Mouse (Mus musculus) brain, embryonic 18.5 days (tissue): ENCODE results near the gene Ddr2.
"Not testable (repeated sequence)": the region's sequence is repeated elsewhere in the genome, so short reads cannot be mapped to it uniquely, and the experiment has no call there.

ENCODE experiments used
- DNase-seq: peaks from one replicate; pipeline ENCODE4 v3.0.0-alpha.2; 2012; ENCODE audit warnings: low read depth, low spot score

Ddr2 gene

GRCm38 (mm10) chr1:170102814-170103213 lies 7.7 kb downstream of the Ddr2 start:
- DNase-seq: not testable (repeated sequence)

DNA sequence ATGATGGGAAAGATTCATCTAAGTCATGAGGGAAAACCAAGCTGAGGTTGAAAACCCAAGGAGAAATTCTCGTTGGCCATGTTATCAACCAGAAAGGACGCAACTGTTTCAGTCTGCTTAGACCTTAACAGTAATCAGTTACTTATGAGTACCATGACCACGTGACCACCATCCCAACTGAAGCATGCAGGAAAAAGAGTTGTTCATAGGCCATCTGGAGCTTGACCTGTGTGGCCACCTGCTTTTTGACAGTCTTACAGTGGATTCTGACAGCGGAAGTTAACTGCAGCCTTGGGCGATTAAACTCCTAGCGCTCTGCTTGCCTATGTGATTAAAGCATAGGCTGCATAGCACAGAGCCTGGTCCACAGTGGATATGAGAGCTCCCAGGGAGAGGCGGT lies 23.9 kb downstream of the Ddr2 start:
- DNase-seq: no peak

DNA sequence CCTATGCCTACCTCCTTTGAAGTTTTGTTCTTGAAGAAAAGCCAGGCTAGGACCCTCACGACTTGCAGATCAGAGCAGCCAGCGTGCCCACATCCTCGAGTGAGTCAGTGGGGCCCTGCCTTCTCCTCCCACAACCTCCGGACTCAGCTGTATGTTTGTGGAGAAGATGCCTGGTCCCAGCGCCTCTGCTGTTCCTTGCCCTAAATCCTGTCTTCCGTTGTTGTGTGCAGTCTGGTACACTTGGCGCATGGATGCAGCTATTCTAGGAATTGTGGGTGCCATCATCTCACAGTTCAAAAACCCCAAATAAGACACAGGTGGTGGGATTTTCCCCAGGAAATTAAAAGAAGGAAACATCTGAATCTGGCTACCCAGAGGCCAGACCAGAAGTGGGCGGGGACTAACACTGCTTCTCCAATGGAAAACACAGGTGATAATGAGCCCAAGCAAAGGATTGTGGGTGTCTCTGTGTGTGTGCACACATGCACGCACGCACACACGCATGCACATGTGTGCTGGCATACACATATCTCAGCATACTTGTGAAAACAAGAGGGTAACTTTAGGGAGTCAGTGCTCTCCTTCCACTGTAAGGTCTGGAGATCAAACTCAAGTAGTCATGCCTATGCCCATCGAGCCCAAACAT lies 26.3 kb downstream of the Ddr2 start:
- no peak for DNase-seq

DNA sequence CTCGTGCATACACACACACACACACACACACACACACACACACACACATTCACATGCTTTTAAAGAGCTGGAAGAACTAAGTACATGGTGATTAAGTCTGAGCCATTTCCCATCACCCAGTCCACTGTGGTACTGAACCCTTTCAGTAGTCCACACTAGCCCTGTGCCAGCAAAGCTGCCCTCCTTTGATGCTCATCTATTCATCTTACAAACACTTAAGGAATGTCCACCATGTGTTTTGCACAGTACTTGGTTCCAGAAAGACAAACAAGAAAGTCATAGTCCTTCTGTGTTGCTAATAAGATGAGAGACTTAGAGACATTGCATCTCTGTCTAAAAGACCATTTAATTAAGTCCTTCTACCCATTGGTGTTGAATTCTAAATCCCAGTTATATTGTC lies 29.7 kb downstream of the Ddr2 start:
- DNase-seq: no peak

DNA sequence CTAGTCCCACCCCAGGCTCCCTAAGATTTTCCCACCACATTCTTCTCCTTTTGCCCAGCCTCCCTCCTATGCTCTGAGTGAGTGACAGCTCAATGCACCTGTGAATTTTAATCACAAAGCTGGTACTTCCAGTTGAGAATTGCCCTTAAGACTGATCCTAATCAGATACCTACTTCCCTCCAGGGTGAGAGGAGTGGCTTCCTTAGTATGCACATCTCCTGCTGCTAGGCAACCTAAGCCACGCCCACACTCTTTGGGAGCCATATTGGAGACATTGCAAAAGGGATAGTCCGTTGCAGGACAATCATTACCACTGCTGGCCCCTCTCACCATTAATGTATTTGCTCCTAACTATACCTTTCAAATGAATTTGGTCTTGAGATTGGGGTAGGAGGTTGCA lies 31.1 kb downstream of the Ddr2 start:
- DNase-seq: no peak

DNA sequence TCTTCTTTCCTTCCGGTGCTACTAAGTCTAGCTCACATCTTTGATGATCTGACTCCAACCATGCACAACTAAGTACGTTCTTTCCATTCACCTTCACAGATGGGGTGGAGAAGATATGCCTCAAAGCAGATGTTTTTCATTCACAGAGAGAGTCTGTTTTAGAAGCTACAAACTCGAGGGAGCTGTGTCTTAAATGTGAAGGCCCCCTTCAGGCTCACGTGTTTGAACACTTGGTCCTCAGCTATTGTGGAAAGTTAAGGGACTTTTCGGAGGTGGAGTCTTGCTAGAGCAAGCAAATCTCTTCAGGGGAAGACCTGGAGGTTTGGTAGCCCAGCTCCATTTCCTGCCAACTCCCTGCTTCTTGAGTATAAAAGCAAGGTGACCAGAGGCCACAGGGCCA lies 34.2 kb downstream of the Ddr2 start:
- DNase-seq: no peak

- no peak for DNase-seq
These were observed 36.8 kb downstream of the Ddr2 start for GRCm38 (mm10) chr1:170073768-170074167.

DNA sequence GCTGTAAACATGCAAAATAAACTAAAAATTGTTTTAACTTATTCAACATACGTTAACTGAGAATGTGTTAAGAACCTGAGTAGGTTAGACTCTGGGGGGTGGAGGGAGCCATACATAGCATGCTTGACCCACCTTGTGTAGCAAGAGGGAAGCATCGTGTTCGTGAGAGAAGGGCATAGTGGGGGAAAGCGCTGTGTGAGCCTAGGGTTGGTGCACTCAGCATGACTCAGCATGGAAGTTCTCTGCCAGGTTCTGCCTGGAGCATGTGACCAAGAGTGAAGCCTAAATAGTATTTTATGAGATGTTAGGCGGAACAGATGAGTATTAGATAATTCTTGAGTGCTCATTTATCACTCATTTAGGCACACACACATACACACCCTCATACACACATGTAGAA lies 41.4 kb downstream of the Ddr2 start:
- DNase-seq: no peak

DNA sequence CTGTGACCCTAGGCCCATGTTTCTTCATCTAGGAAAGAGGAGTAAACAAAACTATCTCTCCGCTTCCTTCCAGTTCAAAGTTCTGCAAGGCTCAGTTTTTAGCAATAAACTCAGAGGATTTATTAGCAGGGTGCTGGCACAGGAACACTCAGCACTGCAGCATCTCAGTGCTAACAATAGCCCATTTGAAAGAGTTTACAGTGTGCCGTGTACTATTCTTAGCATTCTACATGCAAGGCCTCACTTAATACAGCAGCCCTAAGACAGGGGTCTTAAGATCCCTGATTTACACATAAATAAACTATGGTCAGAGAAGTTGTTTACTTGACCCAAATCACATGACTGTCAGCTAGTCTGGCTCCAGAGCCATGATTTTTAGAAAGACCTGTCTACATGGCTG lies 44.6 kb downstream of the Ddr2 start:
- no peak for DNase-seq

DNA sequence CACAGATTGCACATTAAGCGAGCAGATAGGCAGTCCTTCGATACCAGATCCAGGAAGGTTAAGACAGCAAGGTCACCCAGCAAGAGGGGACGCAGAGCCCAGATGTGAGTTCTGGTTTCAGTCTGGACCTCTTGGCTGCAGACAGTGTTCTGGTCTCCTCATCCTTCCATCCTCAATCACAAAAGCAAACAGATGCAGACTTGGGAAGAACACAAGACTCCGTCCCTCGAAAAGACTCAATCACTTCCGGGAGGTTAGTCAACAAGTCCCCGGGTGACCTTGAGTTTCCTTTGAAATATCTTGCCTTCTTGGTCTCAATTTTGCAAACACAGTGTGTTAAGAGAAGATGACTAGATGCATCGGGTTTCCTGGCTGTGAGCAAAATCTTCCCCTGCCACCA lies 45.6 kb downstream of the Ddr2 start:
- no peak for DNase-seq

- no peak for DNase-seq
These were observed 46.5 kb downstream of the Ddr2 start for GRCm38 (mm10) chr1:170064083-170064494.

DNA sequence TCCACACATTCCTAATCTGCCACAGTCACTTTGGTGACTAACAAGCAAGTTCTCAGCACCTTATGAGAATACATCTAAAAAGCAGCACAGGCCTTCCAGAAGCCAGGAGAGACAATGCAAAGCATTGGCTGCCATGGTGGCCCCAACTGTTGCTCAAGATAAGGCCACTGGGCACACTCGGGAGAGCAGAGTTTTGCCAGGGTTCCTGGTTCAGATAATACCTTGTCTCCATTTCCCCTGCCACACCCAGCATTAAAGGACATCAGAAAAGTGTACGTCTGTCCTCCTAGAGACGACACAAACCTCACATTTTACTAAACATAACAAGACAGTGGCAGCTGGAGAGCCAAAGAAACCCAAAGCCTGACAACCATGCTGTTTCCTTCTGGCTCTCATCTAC lies 50.3 kb downstream of the Ddr2 start:
- no peak for DNase-seq

DNA sequence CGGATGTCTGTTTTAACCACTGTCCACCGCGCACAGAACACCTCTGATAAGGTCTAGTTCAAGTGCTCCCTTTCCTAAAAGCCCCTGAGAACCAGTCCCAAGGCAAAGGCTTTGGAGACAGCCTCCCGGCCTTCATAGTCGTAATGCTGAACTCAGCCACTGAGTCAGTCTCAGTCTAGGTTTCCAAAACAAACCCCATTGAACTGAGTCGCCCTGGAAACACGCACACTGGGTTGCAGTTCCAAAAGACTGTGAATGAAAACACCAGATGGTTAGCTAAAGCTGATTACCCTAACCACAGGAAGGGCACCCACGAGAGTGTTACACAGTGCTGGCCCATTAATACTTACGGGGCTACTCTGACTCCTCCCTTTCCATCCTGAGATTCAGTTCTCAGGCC lies 51.2 kb downstream of the Ddr2 start:
- DNase-seq: no peak

- DNase-seq: no peak
These were observed 52.5 kb downstream of the Ddr2 start for GRCm38 (mm10) chr1:170058051-170058450.

DNA sequence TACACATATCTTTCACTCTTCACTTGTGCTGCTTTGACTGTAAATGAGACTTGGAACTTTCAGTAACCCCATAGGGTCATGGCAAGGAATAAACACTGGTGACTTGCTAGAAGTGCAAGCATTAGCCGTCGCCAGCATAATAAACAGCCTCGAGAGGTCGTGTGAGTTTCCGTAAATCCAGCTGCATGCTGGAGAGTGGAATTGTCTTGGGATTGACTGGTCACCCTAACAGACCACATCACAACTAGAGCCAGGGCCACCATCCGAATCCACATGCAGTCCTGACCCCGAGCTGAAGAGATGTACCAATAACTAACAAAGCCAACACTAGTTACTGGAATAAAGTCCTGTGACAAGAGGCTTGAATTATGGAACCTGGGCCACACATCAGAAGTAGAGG lies 53.0 kb downstream of the Ddr2 start:
- DNase-seq: no peak

DNA sequence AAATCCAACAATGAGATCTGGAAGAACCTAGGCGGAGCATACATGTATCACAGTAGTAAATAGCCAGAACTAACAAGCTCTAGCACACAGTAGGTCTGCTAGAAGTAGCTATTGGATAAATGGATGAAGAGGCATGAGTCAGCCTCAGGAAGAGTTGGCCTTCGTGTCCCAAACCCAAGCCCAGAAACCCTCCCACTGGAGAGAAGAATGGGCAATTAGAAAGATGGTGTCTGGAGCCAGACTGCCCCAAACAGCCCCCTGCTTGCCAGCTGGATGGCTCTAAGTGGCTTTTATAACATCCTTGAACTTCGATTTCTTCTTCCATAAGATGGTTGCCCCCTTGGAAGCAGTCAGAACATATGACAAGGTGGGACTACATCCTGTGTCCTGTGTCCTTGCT lies 53.6 kb downstream of the Ddr2 start:
- no peak for DNase-seq

DNA sequence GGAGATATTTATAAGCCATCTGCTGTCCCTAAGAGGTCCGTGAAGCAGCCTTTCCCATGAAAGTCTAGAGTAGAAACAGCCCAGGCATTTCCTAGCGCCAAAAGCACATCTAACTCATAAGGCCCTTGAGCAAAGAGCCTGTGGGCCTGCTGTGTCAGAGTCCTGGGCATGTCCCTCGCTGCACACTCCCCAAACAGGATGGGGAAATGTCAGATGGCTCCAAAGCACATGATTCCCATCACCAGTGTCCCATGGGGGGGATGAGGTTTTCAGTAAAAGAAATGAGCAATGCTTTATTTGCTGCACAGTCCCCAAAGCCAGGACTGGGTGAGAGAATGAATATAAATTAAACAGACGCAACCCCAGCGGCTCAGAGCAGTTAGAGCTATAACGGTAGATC lies 54.3 kb downstream of the Ddr2 start:
- no peak for DNase-seq

DNA sequence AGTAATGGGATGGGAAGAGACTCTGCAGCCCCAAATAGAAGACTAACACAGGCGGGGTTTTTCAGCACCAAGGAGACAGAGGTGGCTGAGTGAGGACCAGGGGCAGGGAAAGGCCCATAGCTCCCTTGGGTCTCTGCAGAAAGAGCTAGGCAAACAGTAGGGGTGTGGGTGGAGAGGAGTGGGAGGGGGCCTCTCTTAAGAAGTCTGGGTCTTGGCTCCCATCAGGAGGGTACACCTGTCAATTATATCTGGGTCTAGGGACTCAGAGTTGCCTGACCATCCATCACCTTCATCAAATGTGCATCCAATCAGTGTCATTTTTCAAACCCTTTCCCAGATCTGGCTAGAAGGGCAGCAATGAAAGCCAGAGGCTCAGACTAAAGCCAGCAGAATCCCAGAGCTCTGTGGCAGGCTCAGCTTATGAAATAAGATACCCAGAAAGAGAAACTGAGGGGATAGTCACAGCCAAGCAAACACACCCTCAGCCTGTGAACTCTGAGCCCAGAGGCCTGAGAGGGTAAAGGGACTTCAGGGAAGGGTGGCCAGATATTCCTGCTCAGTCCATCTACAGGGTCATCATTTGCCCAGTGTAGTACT lies 58.0 kb downstream of the Ddr2 start:
- no peak for DNase-seq

- DNase-seq: peak; percentile 3
These were observed 58.9 kb downstream of the Ddr2 start for GRCm38 (mm10) chr1:170051631-170052177.

GRCm38 (mm10) chr1:170048434-170048833 lies 62.1 kb downstream of the Ddr2 start:
- no peak for DNase-seq

DNA sequence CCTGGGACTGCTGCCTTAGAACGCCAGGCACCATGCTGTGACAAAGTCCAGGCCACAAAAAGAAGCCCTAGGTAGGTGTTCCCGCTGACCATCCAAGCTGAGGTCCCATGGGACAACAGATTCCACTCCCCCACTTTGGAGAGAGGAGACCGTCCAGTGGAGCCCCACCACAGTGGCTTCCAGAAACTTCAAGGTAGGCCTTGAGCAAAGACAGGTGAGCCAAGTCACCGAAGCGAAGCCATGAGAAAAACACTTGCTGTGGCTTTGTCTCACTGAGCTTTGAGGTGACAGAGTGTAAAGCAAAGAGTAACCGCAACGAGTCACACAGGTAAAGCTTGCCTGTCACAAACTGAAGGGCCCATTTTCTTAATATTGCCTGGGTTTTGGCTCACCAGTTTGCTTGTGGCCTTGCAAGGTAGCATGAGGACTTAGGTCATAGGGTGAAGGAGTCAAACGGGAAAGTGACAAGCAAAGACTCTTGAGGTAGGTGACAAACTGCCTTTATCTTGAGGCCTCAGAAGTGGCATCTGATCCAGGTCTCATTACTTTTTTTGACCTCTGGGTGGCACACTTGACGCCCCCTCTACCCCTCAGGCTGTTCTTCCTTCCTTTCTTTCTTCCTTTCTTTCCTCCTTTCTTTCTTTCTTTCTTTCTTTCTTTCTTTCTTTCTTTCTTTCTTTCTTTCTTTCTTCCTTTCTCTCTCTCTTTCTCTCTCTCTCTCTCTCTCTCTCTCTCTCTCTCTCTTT lies 65.7 kb downstream of the Ddr2 start:
- no peak for DNase-seq

DNA sequence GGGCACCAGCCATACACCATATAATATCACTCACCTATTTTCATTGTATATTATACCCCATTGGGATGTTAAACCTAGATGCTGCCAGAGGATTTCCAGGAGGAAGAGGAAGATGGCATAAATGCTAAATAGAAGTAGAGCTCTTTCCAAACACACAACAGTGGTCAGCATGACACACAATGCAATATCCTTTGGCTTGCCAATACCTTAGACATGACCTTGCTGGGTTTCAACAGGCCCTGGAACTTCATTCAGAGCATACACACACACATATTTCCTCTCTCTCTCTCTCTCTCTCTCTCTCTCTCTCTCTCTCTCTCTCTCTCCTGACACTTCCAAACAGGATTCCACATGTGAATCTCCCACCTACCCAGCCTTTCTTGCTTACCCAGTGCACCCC lies 66.8 kb downstream of the Ddr2 start:
- DNase-seq: no peak

- DNase-seq: no peak
These were observed 67.6 kb downstream of the Ddr2 start for GRCm38 (mm10) chr1:170042996-170043395.
